ENCODE assay signal across 8 mouse cellular contexts in the genomic region with DNA sequence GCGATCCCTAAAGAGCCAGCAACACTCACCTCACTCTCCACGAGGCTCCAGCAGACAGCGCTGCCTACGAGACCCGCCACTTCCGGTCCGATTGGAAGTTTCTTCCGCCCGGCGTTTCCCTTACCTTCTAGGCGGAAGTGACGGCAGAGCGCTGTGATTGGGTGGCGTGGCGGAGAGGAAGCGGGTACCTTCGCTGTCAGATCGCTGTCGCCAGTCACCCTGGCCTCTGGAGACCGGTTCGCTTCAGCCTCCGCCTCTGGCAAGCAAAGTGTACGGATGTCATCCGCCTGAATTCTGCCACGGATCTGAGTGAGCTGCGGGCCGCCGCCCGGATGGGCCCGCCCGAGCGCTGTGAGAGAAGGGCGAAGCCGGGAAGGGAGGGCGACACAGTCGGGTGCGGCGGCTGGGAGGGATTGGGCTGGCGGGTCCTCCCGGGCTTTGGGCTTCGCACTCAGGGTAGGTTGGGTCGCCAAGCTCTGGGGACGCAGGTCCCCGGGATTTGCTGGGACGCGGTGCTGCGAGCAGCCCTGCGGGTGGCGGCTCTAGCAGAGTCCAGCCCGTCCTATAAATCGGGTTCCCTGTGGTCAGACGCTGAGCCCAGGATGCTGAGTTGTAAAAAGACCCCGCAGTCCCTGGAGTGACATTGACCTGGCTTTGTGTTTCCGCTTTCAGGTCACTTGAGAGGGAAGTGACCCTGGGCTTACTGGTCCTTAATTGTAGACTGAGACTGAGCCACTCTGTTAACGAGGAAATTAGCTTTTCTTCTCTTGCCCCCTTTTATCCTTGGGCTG. TPM values are rescaled to one million over a fixed set of nuclear protein-coding genes. Genes with fewer than 3 reads are reported as not detected.
DNase-seq lines count a peak whose midpoint lies in the region; ATAC-seq and TF ChIP-seq lines count a peak whose summit lies in the region.

A gene (plus strand): TSS at position 67 of the 791 bp plus-strand sequence.
A gene (minus strand): TSS at position 93 of the 791 bp plus-strand sequence.

- peak within 1 kb of the TSS; percentile 91 for H3K4me3 ChIP-seq in embryonic facial prominence, embryonic 13.5 days
- peak within 1 kb of the TSS; percentile 86 for H3K4me3 ChIP-seq in kidney, adult 2 months (ENCODE audit: insufficient read depth, low read depth, low read length)
- peak within 1 kb of the TSS; percentile 79 for H3K4me3 ChIP-seq in limb, embryonic 12.5 days (replicated peaks)
- peak within 1 kb of the TSS; percentile 95 for H3K4me3 ChIP-seq in midbrain, embryonic 15.5 days
- peak within 1 kb of the TSS; percentile 89 for H3K4me3 ChIP-seq in spleen, adult 2 months (ENCODE audit: extremely low read depth, insufficient read depth, insufficient read length)

- H3K27me3 ChIP-seq in embryonic facial prominence, embryonic 13.5 days, result no peaks in the 10 kb centered on the region
- H3K27me3 ChIP-seq in kidney, adult 2 months (replicated peaks; ENCODE audit: control insufficient read depth, insufficient read depth, low read length), result no peaks in the 10 kb centered on the region
- H3K27me3 ChIP-seq in limb, embryonic 12.5 days, result no peaks in the 10 kb centered on the region
- no peaks in the 10 kb centered on the region for H3K27me3 ChIP-seq in midbrain, embryonic 15.5 days (replicated peaks)
- H3K27me3 ChIP-seq in spleen, adult 2 months (ENCODE audit: control insufficient read depth, insufficient read depth, low read length), result no peaks in the 10 kb centered on the region

- peak; percentile 96 for ATAC-seq in embryonic facial prominence, embryonic 13.5 days (ENCODE audit: insufficient number of reproducible peaks, insufficient read depth, low FRiP score, low TSS enrichment, low read depth)
- peak; percentile 94 for ATAC-seq in limb, embryonic 12.5 days (ENCODE audit: insufficient number of reproducible peaks, insufficient read depth, low FRiP score, low TSS enrichment, low read depth)
- ATAC-seq in midbrain, embryonic 15.5 days (replicated peaks), result peak; percentile 99

- H3K27ac ChIP-seq in embryonic facial prominence, embryonic 13.5 days, result peak within 1 kb of the TSS; percentile 78
- H3K27ac ChIP-seq in kidney, adult 2 months (ENCODE audit: insufficient read depth, low read depth, low read length), result peak within 1 kb of the TSS; percentile 75
- H3K27ac ChIP-seq in limb, embryonic 12.5 days, result peak within 1 kb of the TSS; percentile 66
- peak within 1 kb of the TSS; percentile 95 for H3K27ac ChIP-seq in midbrain, embryonic 15.5 days
- peak within 1 kb of the TSS; percentile 92 for H3K27ac ChIP-seq in spleen, adult 2 months (ENCODE audit: insufficient read depth, low read length)

- DNase-seq in 3134 (ENCODE audit: extremely low read depth, insufficient read length, low spot score), result peak; percentile 92
- peak; percentile 97 for DNase-seq in adrenal gland, postnatal 36 days
- peak; percentile 97 to 98 for DNase-seq in heart, adult 18-20 months
- DNase-seq in kidney, adult 2 months, result peak; percentile 96
- peak; percentile 90 to 93 for DNase-seq in spleen, adult 2 months (ENCODE audit: low read depth in 1 of 2, low spot score in 2 of 2)

- peaks cover 18% of the 10 kb centered on the region for H3K4me1 ChIP-seq in embryonic facial prominence, embryonic 13.5 days
- H3K4me1 ChIP-seq in kidney, adult 2 months (ENCODE audit: control insufficient read depth, insufficient read depth, low read length), result no peaks in the 10 kb centered on the region; the same call in 1 of the 2 replicates
- peaks cover 7% of the 10 kb centered on the region for H3K4me1 ChIP-seq in limb, embryonic 12.5 days (replicated peaks)
- peaks cover 21% of the 10 kb centered on the region for H3K4me1 ChIP-seq in midbrain, embryonic 15.5 days
- H3K4me1 ChIP-seq in spleen, adult 2 months (ENCODE audit: control insufficient read depth, insufficient read depth, insufficient read length), result peaks cover 6% of the 10 kb centered on the region; the same call in 1 of the 2 replicates

- TF ChIP-seq POLR2A in kidney, adult 2 months (IDR thresholded peaks at IDR 0.05; ENCODE audit: low read depth, low read length), result peak; percentile 91
- TF ChIP-seq POLR2A in spleen, adult 2 months (IDR thresholded peaks at IDR 0.05; ENCODE audit: low read depth, low read length), result peak; percentile 87

- H3K36me3 ChIP-seq in embryonic facial prominence, embryonic 13.5 days, result peaks cover 19% of the 10 kb centered on the region
- peaks cover 6% of the 10 kb centered on the region for H3K36me3 ChIP-seq in kidney, adult 2 months (ENCODE audit: control insufficient read depth, insufficient read depth, low read length)
- H3K36me3 ChIP-seq in limb, embryonic 12.5 days, result peaks cover 20% of the 10 kb centered on the region
- peaks cover 15% of the 10 kb centered on the region for H3K36me3 ChIP-seq in midbrain, embryonic 15.5 days (replicated peaks)
- peaks cover 14% of the 10 kb centered on the region for H3K36me3 ChIP-seq in spleen, adult 2 months (ENCODE audit: control insufficient read depth, insufficient read depth, low read length)

- H3K9ac ChIP-seq in embryonic facial prominence, embryonic 13.5 days, result peak within 1 kb of the TSS; percentile 87
- peak within 1 kb of the TSS; percentile 78 for H3K9ac ChIP-seq in limb, embryonic 12.5 days (replicated peaks)
- H3K9ac ChIP-seq in midbrain, embryonic 15.5 days, result peak within 1 kb of the TSS; percentile 97

- H3K4me2 ChIP-seq in embryonic facial prominence, embryonic 13.5 days, result peak within 1 kb of the TSS; percentile 86
- peak within 1 kb of the TSS; percentile 80 for H3K4me2 ChIP-seq in limb, embryonic 12.5 days
- peak within 1 kb of the TSS; percentile 82 for H3K4me2 ChIP-seq in midbrain, embryonic 15.5 days

- H3K9me3 ChIP-seq in embryonic facial prominence, embryonic 13.5 days, result no peaks in the 10 kb centered on the region
- H3K9me3 ChIP-seq in limb, embryonic 12.5 days, result no peaks in the 10 kb centered on the region
- H3K9me3 ChIP-seq in midbrain, embryonic 15.5 days, result no peaks in the 10 kb centered on the region

- WGBS in embryonic facial prominence, embryonic 13.5 days, result under 1% methylated on average over 55 of the region's 55 CpGs
- WGBS in kidney, adult 2 months, result under 1% methylated on average over 55 of the region's 55 CpGs
- 1% methylated on average over 55 of the region's 55 CpGs for WGBS in limb, embryonic 12.5 days
- under 1% methylated on average over 55 of the region's 55 CpGs for WGBS in midbrain, embryonic 15.5 days
- WGBS in spleen, adult 2 months, result under 1% methylated on average over 55 of the region's 55 CpGs

- TF ChIP-seq CTCF in kidney, adult 2 months (conservative IDR thresholded peaks at IDR 0.05; ENCODE audit: insufficient read depth, insufficient read length, low read depth, low read length), result no peak
- no peak for TF ChIP-seq CTCF in spleen, adult 2 months (IDR thresholded peaks at IDR 0.05; ENCODE audit: extremely low read depth, insufficient read depth, insufficient read length, insufficient replicate concordance)

RNA-seq across cellular contexts. Expression of the first gene that starts in this region (rescaled TPM):
- total RNA-seq in adrenal gland, postnatal 36 days (2021), result 10 to 100 TPM; 18.0 to 20.8 TPM
- 28.1 and 34.7 TPM in 2 replicates for polyA plus RNA-seq in embryonic facial prominence, embryonic 13.5 days (2015; fragmentation: Nextera tagmentation; extraction: Ambion mirVana)
- total RNA-seq in heart, adult 18-20 months (2021), result 10 to 100 TPM in 1 of 2 experiments, 1 to 10 TPM in 1; 9.1 to 10.9 TPM
- polyA plus RNA-seq in kidney, adult 2 months (2012; rRNA removed), result 14.4 and 15.0 TPM in 2 replicates
- polyA plus RNA-seq in limb, embryonic 12.5 days (2016; fragmentation: Nextera tagmentation; extraction: Ambion mirVana), result 22.5 and 26.8 TPM in 2 replicates
- polyA plus RNA-seq in midbrain, embryonic 15.5 days (2015; fragmentation: Nextera tagmentation; extraction: Ambion mirVana), result 37.8 and 39.2 TPM in 2 replicates
- polyA plus RNA-seq in spleen, adult 2 months (2012; rRNA removed), result 7.6 and 8.1 TPM in 2 replicates

RNA-seq across cellular contexts. Expression of the second gene that starts in this region (rescaled TPM):
- 10 to 100 TPM; 30.6 to 35.0 TPM for total RNA-seq in adrenal gland, postnatal 36 days (2021)
- 43.7 and 51.2 TPM in 2 replicates for polyA plus RNA-seq in embryonic facial prominence, embryonic 13.5 days (2015; fragmentation: Nextera tagmentation; extraction: Ambion mirVana)
- total RNA-seq in heart, adult 18-20 months (2021), result 10 to 100 TPM; 10.2 to 16.4 TPM
- polyA plus RNA-seq in kidney, adult 2 months (2012; rRNA removed), result 13.3 and 18.4 TPM in 2 replicates
- 56.0 and 58.2 TPM in 2 replicates for polyA plus RNA-seq in limb, embryonic 12.5 days (2016; fragmentation: Nextera tagmentation; extraction: Ambion mirVana)
- 36.6 and 44.3 TPM in 2 replicates for polyA plus RNA-seq in midbrain, embryonic 15.5 days (2015; fragmentation: Nextera tagmentation; extraction: Ambion mirVana)
- 14.0 and 14.6 TPM in 2 replicates for polyA plus RNA-seq in spleen, adult 2 months (2012; rRNA removed)

Comparison
In these comparisons a context has a peak if more than half of its experiments do, and no peak if none do; other contexts are left out.
1. Peak in every context shown above with its lines: DNase-seq, ATAC-seq, H3K4me3 ChIP-seq and H3K27ac ChIP-seq.